Mouse (Mus musculus) testis, adult 2 months (tissue): ENCODE data around the gene Ubr2.

Experiments used
- CTCF ChIP-seq: fragments of 200-500 bp; IDR thresholded peaks from 2 replicates; pipeline ENCODE4 v1.5.1; 2012; ENCODE audit warnings: low read depth, mild to moderate bottlenecking, inconsistent platforms, low read length, moderate library complexity; ENCODE audit not compliant: control insufficient read depth, insufficient read depth, insufficient replicate concordance
- POLR2A ChIP-seq: fragments of 200-500 bp; IDR thresholded peaks from 2 replicates; pipeline ENCODE4 v1.6.1; 2012; ENCODE audit warnings: low read depth, mild to moderate bottlenecking, inconsistent platforms, low read length, moderate library complexity; ENCODE audit not compliant: control insufficient read depth

DNA sequence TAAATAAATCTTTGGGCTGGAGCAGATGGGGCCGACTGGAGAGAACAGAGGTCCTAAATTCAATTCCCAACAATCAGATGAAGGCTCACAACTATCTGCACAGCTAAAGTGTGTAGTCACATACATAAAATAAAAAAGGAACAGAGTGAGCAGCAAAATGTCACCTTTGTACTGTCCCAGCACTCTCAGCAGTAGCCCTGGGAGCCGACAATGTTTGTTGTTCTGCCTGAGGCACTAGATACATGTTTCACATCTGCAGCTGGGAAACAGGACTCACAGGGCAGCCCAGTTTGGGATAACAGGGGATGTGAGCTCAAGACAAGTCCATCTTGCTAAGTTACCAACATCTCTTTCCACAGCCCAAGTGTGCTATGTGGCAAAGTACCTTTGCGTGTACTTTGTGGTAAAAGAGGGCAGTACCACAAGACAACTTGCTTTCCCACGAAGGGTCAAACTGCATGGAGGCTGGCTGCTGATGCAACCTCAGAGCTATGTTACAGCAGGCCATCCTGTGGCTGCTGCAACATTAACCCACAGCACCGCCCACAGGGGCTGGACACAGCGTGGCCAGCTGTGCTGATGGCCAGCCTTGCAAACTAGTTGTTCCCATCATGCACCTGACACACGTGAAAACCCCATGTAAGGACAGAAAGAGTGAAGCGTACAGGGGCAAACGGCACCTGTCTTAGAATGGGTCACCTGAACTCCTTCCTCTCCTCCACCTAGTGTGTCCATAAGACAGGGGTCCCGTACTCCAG, 15.5 kb downstream of the Ubr2 start:
- TF ChIP-seq CTCF: no peak
- TF ChIP-seq POLR2A: no peak
